Mouse (Mus musculus) bone marrow, adult 2 months (tissue): ENCODE measurements around the gene Cited4. TPM values are rescaled to one million over a fixed set of nuclear protein-coding genes. Genes with fewer than 3 reads are reported as not detected.

Experiments used
- H3K27ac ChIP-seq: fragments of 200-500 bp; 2 replicates; pipeline ENCODE4 v1.5.1; 2012; ENCODE audit warnings: low read depth, mild to moderate bottlenecking, control low read depth, inconsistent platforms, low read length; ENCODE audit not compliant: control insufficient read depth, poor library complexity, insufficient read depth
- H3K4me1 ChIP-seq: fragments of 200-500 bp; 2 replicates; pipeline ENCODE4 v1.6.1; 2011; ENCODE audit warnings: low read length; ENCODE audit not compliant: control insufficient read depth, insufficient read depth
- H3K4me3 ChIP-seq: fragments of 200-500 bp; replicated peaks from 2 replicates; pipeline ENCODE3; 2011; ENCODE audit warnings: mild to moderate bottlenecking, low read depth, low read length, control low read depth; ENCODE audit not compliant: control insufficient read depth
- CTCF ChIP-seq: fragments of 200-500 bp; IDR thresholded peaks from 2 replicates; pipeline ENCODE4 v1.5.1; 2011; ENCODE audit warnings: low read length, control low read depth; ENCODE audit not compliant: control insufficient read depth, insufficient read depth
- POLR2A ChIP-seq: fragments of 200-500 bp; IDR thresholded peaks from 2 replicates; pipeline ENCODE4 v1.6.1; 2011; ENCODE audit warnings: low read depth, mild to moderate bottlenecking, control low read depth, low read length, borderline replicate concordance; ENCODE audit not compliant: control insufficient read depth
- WGBS: fragments of 180-500 bp; shearing (Covaris S2); methylation state at CpG from one replicate; pipeline ENCODE4 v1.1.7; 2018; 5-methylcytosine and 5-hydroxymethylcytosine counted together
- polyA plus RNA-seq: library from polyadenylated mRNA; stranded (reverse); fragments of >200 nt; gene quantifications from 2 replicates; pipeline ENCODE4 v1.2.4, GENCODE M21; 2011; ENCODE audit warnings: low replicate concordance; ENCODE audit not compliant: missing spikeins, insufficient read depth, insufficient read length

Gene Cited4
- polyA plus RNA-seq, 1 experiment = 18.3 TPM

DNA sequence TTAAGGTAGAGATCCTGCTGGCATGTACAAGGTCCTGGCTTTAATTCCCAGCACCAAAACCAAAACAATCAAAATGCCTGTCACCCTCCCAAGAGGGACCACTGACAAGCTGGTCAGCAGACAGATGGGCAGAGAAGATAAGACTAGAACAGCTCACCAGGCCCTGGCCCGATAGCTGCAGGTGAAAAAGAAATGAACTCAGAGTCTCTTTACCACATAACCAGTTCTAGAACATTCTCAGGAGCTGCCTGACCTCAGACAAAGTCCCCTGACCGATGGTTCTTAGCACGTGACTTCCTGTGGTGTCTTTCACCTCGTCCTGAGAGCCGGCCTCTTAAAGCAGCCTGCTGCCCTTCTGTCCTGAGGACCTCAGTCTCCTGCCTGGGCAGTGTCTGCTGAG lies 3.2 kb downstream of the Cited4 start:
- no peak for TF ChIP-seq CTCF
- TF ChIP-seq POLR2A = no peak

DNA sequence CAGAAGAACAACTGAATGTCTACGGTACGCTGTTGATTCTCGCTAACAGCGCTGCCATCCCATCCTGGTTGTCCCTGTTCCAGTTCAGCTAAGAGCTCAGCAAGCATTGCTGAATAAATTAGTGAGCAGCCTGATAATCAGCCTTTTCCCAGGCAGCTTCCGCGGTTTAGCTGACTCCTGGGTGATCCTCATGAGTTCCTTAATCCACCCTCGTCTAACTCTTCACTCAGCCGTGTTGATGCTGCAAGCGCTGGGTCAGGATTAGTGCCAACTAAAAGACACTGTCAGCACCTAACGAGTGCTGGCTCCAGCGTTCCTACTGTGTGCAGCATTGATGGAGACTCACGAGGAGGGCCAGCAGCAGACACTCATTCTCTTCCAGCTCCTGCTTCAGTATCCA lies 4.7 kb downstream of the Cited4 start:
- Histone ChIP-seq H3K4me1 (peaks cover 2% of the 10 kb centered on the region), H3K4me3 (no peak overlapping the region), H3K27ac (no peak overlapping the region)
- WGBS = 62% methylated on average over 12 of the region's 12 CpGs
- TF ChIP-seq CTCF (no peak), POLR2A (no peak)

More for the DNA sequence above, 3.2 kb downstream of the Cited4 start:
- no peak overlapping the region for H3K4me3 ChIP-seq
- 19% methylated on average over 5 of the region's 5 CpGs for WGBS
- H3K27ac ChIP-seq = no peak overlapping the region
- peaks cover 2% of the 10 kb centered on the region for H3K4me1 ChIP-seq

DNA sequence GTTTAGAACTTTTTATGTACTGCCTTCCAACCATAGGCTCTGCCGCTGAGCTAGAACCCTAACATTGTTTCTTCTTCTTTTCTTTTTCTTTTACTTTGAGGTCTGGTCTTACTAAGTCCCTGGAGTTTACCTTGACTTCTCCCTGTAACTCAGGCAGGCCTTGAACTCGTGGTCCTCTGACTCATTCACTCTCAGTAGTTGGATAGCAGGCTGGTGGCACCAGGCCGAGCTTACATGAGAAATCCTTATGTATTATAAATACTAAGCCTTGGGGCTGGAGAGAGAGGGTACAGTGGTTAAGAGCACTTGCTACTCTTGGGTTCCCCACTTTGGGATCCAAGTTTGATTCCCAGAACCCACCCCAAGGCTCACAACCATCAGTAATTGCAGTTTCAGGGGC lies 7.2 kb downstream of the Cited4 start:
- no peak overlapping the region for H3K27ac ChIP-seq
- WGBS = 82% methylated on average over 3 of the region's 3 CpGs

DNA sequence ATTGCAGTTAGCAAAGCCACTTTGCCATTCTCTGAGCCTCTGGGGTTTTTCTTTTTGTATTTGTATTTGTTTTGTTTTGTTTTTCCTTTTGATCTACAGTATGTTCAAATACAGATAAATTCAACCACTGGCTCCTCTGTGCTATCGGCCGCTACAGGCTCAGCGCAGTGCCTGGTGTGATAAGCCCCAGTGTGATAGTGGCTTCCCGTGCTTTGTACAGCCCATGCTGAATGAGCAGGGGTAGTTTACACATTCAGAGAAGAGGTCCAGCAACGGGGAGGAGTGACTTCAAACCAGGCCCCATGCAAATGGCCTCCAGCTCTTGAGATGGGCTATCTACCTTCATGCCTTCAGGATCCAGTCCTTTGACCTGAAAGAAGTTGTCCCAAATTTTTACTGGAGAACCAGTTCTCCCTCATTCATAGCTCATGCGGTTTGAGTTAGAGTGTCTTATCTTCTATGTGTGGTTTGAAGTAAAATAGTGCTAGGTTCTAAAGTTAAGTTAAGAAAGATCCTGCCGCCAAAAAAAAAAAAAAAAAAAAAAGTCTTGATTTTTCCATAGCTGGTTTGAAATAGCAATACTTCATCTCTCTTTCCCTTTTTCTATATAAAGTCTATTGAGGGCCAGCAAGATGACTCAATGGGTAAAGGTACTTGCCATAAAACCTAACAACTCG lies 8.5 kb downstream of the Cited4 start:
- Histone ChIP-seq H3K4me3 (no peak overlapping the region), H3K4me1 (no peaks in the 10 kb centered on the region), H3K27ac (peak overlapping the region; percentile 61; the same call in 1 of the 2 replicates)
- 61% methylated on average over 8 of the region's 8 CpGs for WGBS
- no peak for TF ChIP-seq POLR2A
- TF ChIP-seq CTCF = no peak

More for the DNA sequence above, 7.2 kb downstream of the Cited4 start:
- TF ChIP-seq CTCF (no peak), POLR2A (no peak)
- Histone ChIP-seq H3K4me3 (no peak overlapping the region), H3K4me1 (peaks cover 2% of the 10 kb centered on the region)

DNA sequence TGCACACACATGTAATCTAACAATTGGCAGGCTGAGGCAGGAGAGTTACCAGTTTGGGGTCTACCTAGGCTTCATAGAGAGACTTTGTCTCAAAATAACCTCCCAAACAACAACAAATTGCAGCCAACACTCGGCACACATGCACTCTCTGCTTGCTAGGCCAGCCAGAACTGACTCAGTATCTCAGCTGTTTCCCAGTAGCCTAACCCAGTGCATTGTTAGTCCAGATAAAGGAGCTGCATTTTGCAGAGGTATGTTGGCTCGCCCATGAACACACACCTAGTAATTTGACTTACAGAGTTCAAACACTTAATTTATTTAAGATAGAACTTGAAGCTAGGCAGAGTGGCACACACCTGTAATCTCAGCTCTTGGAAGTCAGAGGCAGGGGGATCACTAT lies 9.3 kb downstream of the Cited4 start:
- H3K4me1 ChIP-seq = no peaks in the 10 kb centered on the region
- H3K4me3 ChIP-seq = no peak overlapping the region
- no peak overlapping the region for H3K27ac ChIP-seq
- 51% methylated on average over 2 of the region's 2 CpGs for WGBS
- TF ChIP-seq CTCF (no peak), POLR2A (no peak)

DNA sequence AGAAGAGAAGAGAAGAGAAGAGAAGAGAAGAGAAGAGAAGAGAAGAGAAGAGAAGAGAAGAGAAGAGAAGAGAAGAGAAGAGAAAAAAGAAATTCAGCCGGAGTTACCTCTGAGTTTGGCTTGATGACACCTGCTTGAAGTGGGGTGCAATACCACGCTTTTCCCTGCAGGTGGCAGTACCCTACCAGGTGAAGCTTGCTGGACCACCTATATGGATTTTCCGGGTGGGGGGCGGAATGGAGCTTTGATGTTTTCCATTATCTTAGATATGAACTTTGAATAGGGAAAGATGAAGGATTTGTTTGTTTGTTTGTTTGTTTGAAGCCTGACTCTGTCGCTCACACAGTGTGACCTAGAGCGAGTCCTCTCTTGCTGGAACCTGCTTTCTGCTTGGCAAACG lies 14.6 kb downstream of the Cited4 start:
- H3K4me1 ChIP-seq = no peaks in the 10 kb centered on the region
- no peak overlapping the region for H3K4me3 ChIP-seq
- TF ChIP-seq POLR2A (no peak), CTCF (peak; percentile 79)
- 54% methylated on average over 7 of the region's 7 CpGs for WGBS
- H3K27ac ChIP-seq = no peak overlapping the region

DNA sequence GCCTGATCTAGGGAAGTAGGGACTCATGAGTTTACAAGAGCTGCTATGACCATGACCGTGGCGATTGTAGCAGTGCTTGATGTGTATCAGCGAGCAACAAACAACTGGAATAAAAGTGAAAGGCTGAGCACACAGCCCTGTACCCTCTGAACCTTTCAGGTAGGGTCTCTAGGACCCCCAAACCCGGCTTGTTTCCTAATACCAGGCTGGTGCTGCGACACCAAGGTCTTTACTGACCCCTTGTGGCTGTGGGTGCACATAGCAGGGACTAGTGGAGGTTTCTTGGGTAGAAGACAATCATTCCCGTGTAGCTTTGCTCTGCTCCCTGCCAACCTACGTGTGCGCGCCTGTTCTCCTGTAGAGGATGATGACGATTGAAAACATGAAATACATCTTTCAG lies 15.8 kb downstream of the Cited4 start:
- H3K27ac ChIP-seq = no peak overlapping the region
- H3K4me1 ChIP-seq = no peaks in the 10 kb centered on the region
- no peak overlapping the region for H3K4me3 ChIP-seq
- 43% methylated on average over 10 of the region's 10 CpGs for WGBS
- no peak for TF ChIP-seq POLR2A
- TF ChIP-seq CTCF = peak; percentile 85

DNA sequence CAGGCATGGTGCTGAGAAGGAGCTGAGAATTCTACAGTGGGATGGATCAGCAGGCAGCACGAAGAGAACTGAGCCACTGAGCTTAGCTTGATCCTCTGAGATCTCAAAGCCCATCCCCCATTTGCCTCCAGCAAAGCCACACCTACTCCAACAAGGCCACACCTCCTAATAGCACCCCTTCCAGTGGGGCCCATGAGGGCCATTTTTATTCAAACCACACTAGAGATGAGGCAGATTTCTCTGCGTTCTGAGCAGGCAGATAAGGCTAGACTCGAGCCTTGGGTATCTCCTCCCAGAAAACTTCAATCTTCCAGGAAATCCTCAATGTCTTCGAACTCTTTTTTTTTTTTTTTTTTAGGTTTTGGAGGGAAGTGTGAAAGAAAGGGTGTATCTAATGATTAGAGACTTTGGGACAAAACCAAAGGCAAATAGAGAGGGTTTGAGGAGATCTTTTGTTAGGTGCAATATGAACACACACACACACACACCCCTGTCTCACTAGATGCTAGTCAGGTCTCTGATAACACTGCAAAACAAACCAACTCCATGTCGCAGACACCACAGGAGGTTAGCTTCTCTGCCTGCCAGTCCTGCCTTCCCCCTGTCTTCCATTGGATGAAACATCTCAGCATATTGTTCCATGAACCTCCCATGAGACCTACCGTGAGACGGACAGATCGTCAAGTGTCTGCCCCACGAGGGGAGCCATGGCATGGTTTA lies 17.1 kb downstream of the Cited4 start:
- Histone ChIP-seq H3K4me1 (no peaks in the 10 kb centered on the region), H3K27ac (no peak overlapping the region), H3K4me3 (no peak overlapping the region)
- 46% methylated on average over 9 of the region's 9 CpGs for WGBS
- TF ChIP-seq POLR2A (no peak), CTCF (no peak)

DNA sequence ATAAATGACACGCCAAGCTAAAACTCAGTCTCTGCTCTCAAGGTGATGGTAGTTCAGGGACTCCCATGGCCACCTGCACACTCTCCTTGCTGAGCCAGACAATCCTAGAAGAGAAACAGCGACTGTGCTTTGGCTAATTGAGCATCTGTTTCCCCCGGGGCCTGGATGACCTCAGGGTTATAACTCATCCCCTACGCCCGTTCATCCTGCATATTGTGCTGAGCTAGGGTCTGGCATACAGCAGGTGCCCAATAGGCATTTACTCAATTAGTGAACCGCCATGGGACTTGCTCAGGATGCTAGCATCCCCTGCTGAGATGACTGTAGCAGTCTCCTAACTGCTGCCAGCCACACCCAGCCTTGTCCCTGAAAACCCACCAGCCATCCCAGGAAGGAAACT lies 20.9 kb downstream of the Cited4 start:
- Histone ChIP-seq H3K27ac (no peak overlapping the region), H3K4me3 (no peak overlapping the region), H3K4me1 (no peaks in the 10 kb centered on the region)
- WGBS = 70% methylated on average over 6 of the region's 6 CpGs
- TF ChIP-seq CTCF (no peak), POLR2A (no peak)
